ENCODE assay signal across 10 mouse cellular contexts in the genomic region with DNA sequence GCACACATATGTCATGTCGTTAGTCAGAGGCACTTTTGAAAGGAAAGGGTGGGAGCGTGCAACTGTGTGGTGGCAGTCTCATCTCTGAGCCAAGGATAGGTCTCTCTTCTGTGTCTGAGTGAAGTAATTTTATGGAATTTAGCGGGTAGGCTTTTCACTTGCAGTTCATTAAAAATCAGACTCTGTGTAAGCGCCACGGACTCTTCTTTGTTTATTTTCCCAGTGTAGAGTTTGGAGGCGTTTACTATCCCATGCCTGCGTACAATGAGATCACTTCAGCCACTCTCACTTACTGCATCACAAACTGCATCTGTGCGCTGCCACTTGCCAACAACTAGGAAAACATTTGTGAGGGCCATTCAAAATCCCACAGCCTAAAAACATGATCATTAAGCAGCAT. TPM values are rescaled to one million over a fixed set of nuclear protein-coding genes. Genes with fewer than 3 reads are reported as not detected.
DNase-seq lines count a peak whose midpoint lies in the region; ATAC-seq and TF ChIP-seq lines count a peak whose summit lies in the region.
"Had no signal": no experiment of that assay in that cellular context is flagged by ENCODE, and none has a peak within 500 bp of the region (broad histone marks: within the 10 kb centered on the region; RNA-seq: fewer than 3 reads in every experiment).

No protein-coding gene starts in this region.

- no peaks in the 10 kb centered on the region for H3K27me3 ChIP-seq in intestine, postnatal 0 days (replicated peaks; ENCODE audit: control insufficient read depth, insufficient read depth, low read length)
- H3K27me3 ChIP-seq in intestine, embryonic 15.5 days (replicated peaks): no peaks in the 10 kb centered on the region
- H3K27me3 ChIP-seq: kidney, embryonic 15.5 days had no signal

- 67% methylated on average over 8 of the region's 8 CpGs for WGBS in intestine, postnatal 0 days
- 68% methylated on average over 8 of the region's 8 CpGs for WGBS in intestine, embryonic 15.5 days

- H3K9me3 ChIP-seq in intestine, postnatal 0 days (ENCODE audit: control insufficient read depth): no peaks in the 10 kb centered on the region
- no peaks in the 10 kb centered on the region for H3K9me3 ChIP-seq in intestine, embryonic 15.5 days
- H3K9me3 ChIP-seq: kidney, embryonic 15.5 days had no signal

- DNase-seq in right cerebral cortex, postnatal 10 days (ENCODE audit: low spot score in 2 of 2): peak; percentile 41 to 49
- no peak for DNase-seq in right cerebral cortex, postnatal 25 days
- DNase-seq in layer of hippocampus, adult 9-10 months (ENCODE audit: low spot score): peak; percentile 29
- no peak for DNase-seq in ovary, adult 18-20 months (ENCODE audit: low spot score)
- no peak for DNase-seq in testis, postnatal 14 days (ENCODE audit: low spot score)
- no peak for DNase-seq in adrenal gland, postnatal 14 days

- H3K4me1 ChIP-seq in intestine, postnatal 0 days (replicated peaks; ENCODE audit: control insufficient read depth, insufficient read depth, low read length): no peaks in the 10 kb centered on the region
- no peaks in the 10 kb centered on the region for H3K4me1 ChIP-seq in intestine, embryonic 15.5 days (replicated peaks)
- H3K4me1 ChIP-seq: kidney, embryonic 15.5 days had no signal

- no peak overlapping the region for H3K27ac ChIP-seq in intestine, postnatal 0 days (ENCODE audit: low read depth, low read length)
- no peak overlapping the region for H3K27ac ChIP-seq in intestine, embryonic 15.5 days
- H3K27ac ChIP-seq: kidney, embryonic 15.5 days had no signal

- 0 out of 2 replicates have a peak overlapping the region, but pooled peaks have one; percentile 4 for H3K4me2 ChIP-seq in intestine, postnatal 0 days (replicated peaks; ENCODE audit: low read depth)
- H3K4me2 ChIP-seq in intestine, embryonic 15.5 days (replicated peaks): no peak overlapping the region
- H3K4me2 ChIP-seq: kidney, embryonic 15.5 days had no signal

- no peaks in the 10 kb centered on the region for H3K36me3 ChIP-seq in intestine, postnatal 0 days (ENCODE audit: control insufficient read depth, insufficient read depth)
- H3K36me3 ChIP-seq in intestine, embryonic 15.5 days: no peaks in the 10 kb centered on the region
- H3K36me3 ChIP-seq: kidney, embryonic 15.5 days had no signal

- no peak overlapping the region for H3K4me3 ChIP-seq in intestine, postnatal 0 days (ENCODE audit: low read depth, low read length)
- no peak overlapping the region for H3K4me3 ChIP-seq in intestine, embryonic 15.5 days (replicated peaks)
- H3K4me3 ChIP-seq: kidney, embryonic 15.5 days had no signal

- no peak for ATAC-seq in intestine, postnatal 0 days
- ATAC-seq in intestine, embryonic 15.5 days: no peak
- ATAC-seq: liver, postnatal 0 days had no signal

- no peak for TF ChIP-seq CTCF in intestine, postnatal 0 days (IDR thresholded peaks at IDR 0.05; ENCODE audit: low read depth)

- H3K9ac ChIP-seq in intestine, postnatal 0 days (ENCODE audit: low read depth, low read length): no peak overlapping the region
- no peak overlapping the region for H3K9ac ChIP-seq in intestine, embryonic 15.5 days
- H3K9ac ChIP-seq: kidney, embryonic 15.5 days; liver, postnatal 0 days had no signal

RNA-seq across cellular contexts. Expression of a gene that starts 44.7 kb away (rescaled TPM):
- 40.6 and 41.0 TPM in 2 replicates for polyA plus RNA-seq in intestine, postnatal 0 days (2015; fragmentation: Nextera tagmentation; extraction: Ambion mirVana)
- polyA plus RNA-seq in intestine, embryonic 15.5 days (2015; fragmentation: Nextera tagmentation; extraction: Ambion mirVana): 44.5 and 45.9 TPM in 2 replicates
- 0.71 and 4.0 TPM in 2 replicates for total RNA-seq in adrenal gland, postnatal 14 days (2021)

Comparison
In these comparisons a context has a peak if more than half of its experiments do, and no peak if none do; other contexts are left out.
1. DNase-seq: peak in right cerebral cortex, postnatal 10 days (2 of 2) and layer of hippocampus, adult 9-10 months (single experiment); none in right cerebral cortex, postnatal 25 days (single experiment), ovary, adult 18-20 months (single experiment), testis, postnatal 14 days (single experiment) and adrenal gland, postnatal 14 days (single experiment).